Mouse (Mus musculus) fat pad, adult 2 months (tissue): Measurements from ENCODE around the gene Arhgap45.
A peak's percentile ranks its signal among the peaks of the same experiment; 100 is the strongest.

Source experiments
- DNase-seq: peaks from one replicate; pipeline ENCODE4 v3.0.0-alpha.2; 2011; ENCODE audit warnings: low read depth, low spot score; ENCODE audit errors: extremely low read depth

The Arhgap45 gene

GRCm38 (mm10) chr10:80016511-80016910 is at the start of gene Arhgap45:
Gene Arhgap45 (plus strand): TSS chr10:80016653.
- DNase-seq: no peak

GRCm38 (mm10) chr10:79966886-79967400 is 49.5 kb upstream of the Arhgap45 start:
- DNase-seq: no peak

- no peak for DNase-seq
These were observed 48.3 kb upstream of the Arhgap45 start for GRCm38 (mm10) chr10:79968181-79968580.

- DNase-seq: no peak
These were observed 47.3 kb upstream of the Arhgap45 start for GRCm38 (mm10) chr10:79969124-79969568.

- no peak for DNase-seq
These were observed 45.9 kb upstream of the Arhgap45 start, which contains the start of gene Grin3b for GRCm38 (mm10) chr10:79970415-79971182. Gene Grin3b (plus strand): TSS chr10:79970715.

- DNase-seq: no peak
These were observed 45.3 kb upstream of the Arhgap45 start for GRCm38 (mm10) chr10:79971183-79971497.

- no peak for DNase-seq
These were observed 43.6 kb upstream of the Arhgap45 start for GRCm38 (mm10) chr10:79972831-79973230.

- no peak for DNase-seq
These were observed 42.4 kb upstream of the Arhgap45 start for GRCm38 (mm10) chr10:79974087-79974486.

- no peak for DNase-seq
These were observed 41.8 kb upstream of the Arhgap45 start for GRCm38 (mm10) chr10:79974668-79975067.

- no peak for DNase-seq
These were observed 40.3 kb upstream of the Arhgap45 start for GRCm38 (mm10) chr10:79976071-79976721.

GRCm38 (mm10) chr10:79976722-79977107 is 39.7 kb upstream of the Arhgap45 start:
- DNase-seq: no peak

GRCm38 (mm10) chr10:79977324-79977723 is 39.1 kb upstream of the Arhgap45 start:
- DNase-seq: no peak

- DNase-seq: no peak
These were observed 38.4 kb upstream of the Arhgap45 start for GRCm38 (mm10) chr10:79978061-79978460.

- no peak for DNase-seq
These were observed 36.9 kb upstream of the Arhgap45 start for GRCm38 (mm10) chr10:79979401-79980155.

- no peak for DNase-seq
These were observed 33.2 kb upstream of the Arhgap45 start for GRCm38 (mm10) chr10:79983205-79983604.

- no peak for DNase-seq
These were observed 32.8 kb upstream of the Arhgap45 start for GRCm38 (mm10) chr10:79983670-79984069.

- DNase-seq: peak; percentile 66
These were observed 32.1 kb upstream of the Arhgap45 start, which contains the start of gene Tmem259 for GRCm38 (mm10) chr10:79984195-79984816. Gene Tmem259 (minus strand): TSS chr10:79984330.

- peak; percentile 99 for DNase-seq
These were observed 31.6 kb upstream of the Arhgap45 start for GRCm38 (mm10) chr10:79984871-79985270.

- no peak for DNase-seq
These were observed 30.9 kb upstream of the Arhgap45 start for GRCm38 (mm10) chr10:79985334-79986231.
